In genomic region chr7:89168606-89169005, GRCm38 (mm10) we compare ENCODE assay signal across 9 mouse cellular contexts.
DNase-seq lines count a peak whose midpoint lies in the region; TF ChIP-seq lines count a peak whose summit lies in the region.
"Had no signal": no experiment of that assay in that cellular context is flagged by ENCODE, and none has a peak within 500 bp of the region (broad histone marks: within the 10 kb centered on the region; RNA-seq: fewer than 3 reads in every experiment).

No protein-coding gene starts in this region.

- no peaks in the 10 kb centered on the region for H3K27me3 ChIP-seq in liver, adult 2 months (ENCODE audit: control insufficient read depth, insufficient read depth, low read length)
- H3K27me3 ChIP-seq: heart, embryonic 13.5 days had no signal

- H3K27ac ChIP-seq in liver, adult 2 months (replicated peaks; ENCODE audit: insufficient read depth, low read depth, low read length): no peak overlapping the region
- H3K27ac ChIP-seq: heart, embryonic 13.5 days had no signal

- H3K9ac ChIP-seq in liver, adult 2 months (ENCODE audit: low read depth, low read length): no peak overlapping the region
- H3K9ac ChIP-seq: heart, embryonic 13.5 days had no signal

- TF ChIP-seq POLR2A in liver, adult 2 months (IDR thresholded peaks at IDR 0.05; ENCODE audit: extremely low read depth, insufficient read depth, low read length): no peak

- H3K4me1 ChIP-seq in liver, adult 2 months (ENCODE audit: control insufficient read depth, insufficient read depth, low read length): no peaks in the 10 kb centered on the region
- H3K4me1 ChIP-seq: heart, embryonic 13.5 days had no signal

- DNase-seq in 3134 (ENCODE audit: extremely low read depth, insufficient read length, low spot score) (peak; percentile 19), MEL-GATA-1-ER (ENCODE audit: extremely low read depth, low read depth) (peak; percentile 43)
- DNase-seq in cerebellum, adult 8-10 months: peak; percentile 78
- DNase-seq in frontal cortex, postnatal 10 days (ENCODE audit: low spot score in 2 of 2): peak; percentile 39 to 73
- DNase-seq in kidney, adult 8-10 months: peak; percentile 71 to 83
- DNase-seq in liver, adult 2 months (ENCODE audit: extremely low read depth, low read depth, low spot score): peak; percentile 65
- peak; percentile 44 for DNase-seq in ovary, postnatal 10 days (ENCODE audit: low spot score)
- peak; percentile 76 for DNase-seq in thymus, postnatal 14 days

- H3K79me2 ChIP-seq in liver, adult 2 months (ENCODE audit: control insufficient read depth, insufficient read depth, low read length): no peaks in the 10 kb centered on the region; the same call in 1 of the 2 replicates

- peak; percentile 71 for TF ChIP-seq CTCF in liver, adult 2 months (IDR thresholded peaks at IDR 0.05; ENCODE audit: low read depth, low read length)

- H3K4me3 ChIP-seq in liver, adult 2 months (ENCODE audit: insufficient read depth, low read depth, low read length): no peak overlapping the region
- H3K4me3 ChIP-seq: heart, embryonic 13.5 days had no signal

- WGBS in liver, adult 2 months: 16% methylated on average over 2 of the region's 2 CpGs

- H3K36me3 ChIP-seq in liver, adult 2 months (ENCODE audit: control insufficient read depth, insufficient read depth, low read length): 0 out of 2 replicates have a peak, but pooled peaks cover 1% of the 10 kb centered on the region
- H3K36me3 ChIP-seq: heart, embryonic 13.5 days had no signal

Comparison
In these comparisons a context has a peak if more than half of its experiments do, and no peak if none do; other contexts are left out.
1. DNase-seq: peak in every context shown above with its lines; median percentile 78 in cerebellum, adult 8-10 months; 77 in kidney, adult 8-10 months; 76 in thymus, postnatal 14 days; 65 in liver, adult 2 months; 56 in frontal cortex, postnatal 10 days; 44 in ovary, postnatal 10 days; 43 in MEL-GATA-1-ER; 19 in 3134.